Mouse (Mus musculus) bone marrow, adult 2 months (tissue): Measurements from ENCODE around the gene Gm12790.
"Not testable (repeated sequence)": the region's sequence is repeated elsewhere in the genome, so short reads cannot be mapped to it uniquely, and the experiment has no call there.

ENCODE experiments used
- CTCF ChIP-seq: fragments of 200-500 bp; IDR thresholded peaks from 2 replicates; pipeline ENCODE4 v1.5.1; 2011; ENCODE audit warnings: low read length, control low read depth; ENCODE audit not compliant: control insufficient read depth, insufficient read depth
- POLR2A ChIP-seq: fragments of 200-500 bp; IDR thresholded peaks from 2 replicates; pipeline ENCODE4 v1.6.1; 2011; ENCODE audit warnings: low read depth, mild to moderate bottlenecking, control low read depth, low read length, borderline replicate concordance; ENCODE audit not compliant: control insufficient read depth

GRCm38 (mm10) chr4:101986326-101986725, 5.5 kb upstream of the Gm12790 start, which contains the start of gene Gm12789:
- TF ChIP-seq CTCF, POLR2A: not testable (repeated sequence)
